Mouse (Mus musculus): ENCODE measurements around the gene Itsn1.

- TF ChIP-seq CTCF (IDR thresholded peaks at IDR 0.05; ENCODE audit: borderline replicate concordance, control insufficient read depth, extremely low read depth, insufficient read depth, low read length, poor library complexity) = no peak
- no peak for TF ChIP-seq POLR2A (IDR thresholded peaks at IDR 0.05; ENCODE audit: control insufficient read depth, extremely low read depth, insufficient read depth, low read length, poor library complexity)
These were observed 26.3 kb upstream of the Itsn1 start for GRCm38 (mm10) chr16:91702771-91703188.
